Mouse (Mus musculus): ENCODE measurements around the gene Cks1b.

DNA sequence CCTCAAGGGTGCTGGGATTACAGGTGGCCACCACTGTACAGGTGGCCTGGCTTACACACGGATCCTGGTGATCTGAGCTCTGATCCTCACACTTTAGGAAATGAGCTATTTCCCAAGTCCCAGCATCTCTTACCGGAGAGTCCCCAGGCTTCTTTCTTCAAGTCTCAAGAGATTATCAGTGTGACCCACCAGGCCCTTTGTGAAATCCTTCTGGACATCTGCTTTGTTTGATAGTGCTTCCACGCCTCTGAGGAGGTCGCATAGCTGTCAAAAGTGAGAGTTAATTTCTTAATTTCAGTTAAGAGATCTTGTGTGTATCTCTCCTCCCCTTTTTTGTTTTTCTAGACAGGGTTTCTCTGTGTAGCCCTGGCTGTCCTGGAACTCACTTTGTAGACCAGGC, 7.7 kb upstream of the Cks1b start:
- TF ChIP-seq GATA1 (IDR thresholded peaks at IDR 0.05; ENCODE audit: borderline replicate concordance, low read length) (no peak), CTCF (IDR thresholded peaks at IDR 0.05; ENCODE audit: low read depth, low read length) (no peak)

Data from G1E (cell line).